Mouse (Mus musculus) liver, embryonic 14.5 days (tissue): ENCODE results near the gene Prnd. TPM values are rescaled to one million over a fixed set of nuclear protein-coding genes. Genes with fewer than 3 reads are reported as not detected.

Experiments
- ATAC-seq: fragments of 200-750 bp; cut with Nextera tagmentation; 2 replicates; pipeline ENCODE4 v1.8.0; 2017; ENCODE audit warnings: moderate number of reproducible peaks, mild to moderate bottlenecking, moderate library complexity; ENCODE audit not compliant: insufficient read depth
- DNase-seq, 3 experiments: peaks; one replicate each; pipeline ENCODE4 v3.0.0-alpha.2; 2012 to 2013; ENCODE audit warnings: low read depth in 3 of 3, low spot score in 3 of 3
- H3K27ac ChIP-seq: fragments of 300-500 bp; sonication (generic); 2 replicates; pipeline ENCODE4 v1.5.1; 2014; ENCODE audit warnings: moderate library complexity, mild to moderate bottlenecking, control low read depth, inconsistent platforms
- H3K27me3 ChIP-seq: fragments of 300-500 bp; sonication (generic); 2 replicates; pipeline ENCODE4 v1.6.1; 2014; ENCODE audit warnings: mild to moderate bottlenecking, low read length, moderate library complexity; ENCODE audit not compliant: control insufficient read depth, insufficient read depth
- H3K36me3 ChIP-seq: fragments of 300-500 bp; sonication (generic); replicated peaks from 2 replicates; pipeline ENCODE4 v1.6.1; 2014; ENCODE audit warnings: low read depth; ENCODE audit not compliant: control insufficient read depth, insufficient read depth
- H3K4me1 ChIP-seq, 2 experiments: fragments of 200-500 bp in 1 of 2; fragments of 300-500 bp in 1 of 2; sonication (generic) in 1 of 2; replicated peaks; 2 replicates each; pipeline ENCODE4 v1.6.1; 2012 to 2014; ENCODE audit warnings: antibody characterized with exemption in 1 of 2, inconsistent platforms in 1 of 2, low read length in 1 of 2; ENCODE audit not compliant: control insufficient read depth in 2 of 2, insufficient read depth in 2 of 2
- H3K4me2 ChIP-seq: fragments of 300-500 bp; sonication (generic); 2 replicates; pipeline ENCODE4 v1.6.1; 2014; ENCODE audit warnings: low read depth, mild to moderate bottlenecking, control low read depth, moderate library complexity
- H3K4me3 ChIP-seq, 2 experiments: fragments of 200-500 bp in 1 of 2; fragments of 300-500 bp in 1 of 2; sonication (generic) in 1 of 2; 2 replicates each; pipeline ENCODE4 v1.5.1; 2012 to 2014; ENCODE audit warnings: low read depth in 2 of 2, low read length in 2 of 2, mild to moderate bottlenecking in 2 of 2, control low read depth in 1 of 2, inconsistent platforms in 1 of 2, moderate library complexity in 1 of 2; ENCODE audit not compliant: insufficient read depth in 1 of 2
- H3K9ac ChIP-seq: fragments of 300-500 bp; sonication (generic); replicated peaks from 2 replicates; pipeline ENCODE4 v1.6.1; 2014; ENCODE audit warnings: mild to moderate bottlenecking, control low read depth, moderate library complexity
- H3K9me3 ChIP-seq: fragments of 300-500 bp; sonication (generic); 2 replicates; pipeline ENCODE4 v1.6.1; 2016; ENCODE audit warnings: low read length, mixed read lengths; ENCODE audit not compliant: control insufficient read depth
- CTCF ChIP-seq: IDR thresholded peaks from 2 replicates; pipeline ENCODE4 v1.5.1; 2016; ENCODE audit warnings: antibody characterized with exemption, low read depth, control low read depth
- EP300 ChIP-seq: IDR thresholded peaks from 2 replicates; pipeline ENCODE4 v1.6.1; 2016; ENCODE audit warnings: antibody characterized with exemption, low read depth
- WGBS: fragments of 180-500 bp; shearing (Covaris S2); extraction: QIAGEN DNeasy Blood & Tissue Kit; methylation state at CpG from one replicate; pipeline ENCODE4 v1.1.7; 2014; ENCODE audit not compliant: insufficient replicate concordance; 5-methylcytosine and 5-hydroxymethylcytosine counted together
- polyA plus RNA-seq, 2 experiments: library from polyadenylated mRNA; depleted of rRNA in 1 of 2; stranded (reverse) in 1 of 2; unstranded in 1 of 2; fragments of >200 nt; fragmentation: Nextera tagmentation in 1 of 2; extraction: Ambion mirVana in 1 of 2; gene quantifications; 2 replicates each; pipeline versions ENCODE4 v1.2.1 to v1.2.3; 2012 to 2014

The Prnd gene
- polyA plus RNA-seq, 2 experiments: 0.11 to 0.16 TPM

DNA sequence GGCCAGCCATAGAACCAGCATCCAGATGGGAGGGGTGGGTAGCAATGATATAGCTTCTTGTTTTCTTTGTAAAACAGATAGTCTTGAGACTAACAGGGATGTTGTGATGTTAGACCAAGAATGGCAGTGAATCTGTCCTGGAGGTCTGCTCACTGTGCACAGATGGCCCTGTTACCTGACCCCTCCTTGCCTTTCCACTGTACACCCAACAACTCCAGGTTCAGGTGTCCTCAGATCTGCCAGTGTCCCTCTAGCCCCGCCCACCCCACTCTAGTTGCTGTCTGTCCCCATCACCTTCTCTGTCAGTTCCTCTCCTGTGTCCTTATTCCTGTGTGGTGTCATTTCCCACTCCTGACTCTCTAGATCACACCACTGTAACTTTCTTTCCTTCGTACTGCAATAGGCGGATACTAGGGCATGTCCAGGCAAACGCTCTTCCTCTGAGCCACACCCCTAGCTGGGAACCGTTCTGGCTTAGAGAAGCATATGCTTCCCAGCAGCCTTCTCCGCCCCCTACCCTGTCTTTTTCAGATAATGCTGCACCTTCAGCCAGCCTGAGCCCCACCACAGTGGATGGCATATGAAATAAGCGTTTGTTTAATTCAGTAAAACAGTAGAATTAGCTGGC is 18.3 kb upstream of the Prnd start:
- H3K36me3 ChIP-seq: no peaks in the 10 kb centered on the region; the same call in 1 of the 2 replicates
- H3K9ac ChIP-seq: no peak overlapping the region
- no peak overlapping the region for H3K4me2 ChIP-seq
- 37% methylated on average over 7 of the region's 7 CpGs for WGBS
- H3K27me3 ChIP-seq: no peaks in the 10 kb centered on the region
- no peaks in the 10 kb centered on the region for H3K9me3 ChIP-seq
- TF ChIP-seq CTCF (no peak), EP300 (no peak)
- peak; percentile 34; the same call in 1 of the 2 replicates for ATAC-seq
- no peak for DNase-seq
- no peak overlapping the region for H3K4me3 ChIP-seq
- peaks cover 0 to 9% of the 10 kb centered on the region in 2 experiments; a peak in 2 of 4 replicates for H3K4me1 ChIP-seq
- H3K27ac ChIP-seq: no peak overlapping the region

GRCm38 (mm10) chr2:131933013-131933412 is 17.6 kb upstream of the Prnd start:
- no peak for TF ChIP-seq EP300
- TF ChIP-seq CTCF: no peak
- Histone ChIP-seq H3K36me3 (no peaks in the 10 kb centered on the region; the same call in 1 of the 2 replicates), H3K4me1 (peaks cover 0 to 9% of the 10 kb centered on the region in 2 experiments; a peak in 2 of 4 replicates), H3K27ac (no peak overlapping the region), H3K4me3 (no peak overlapping the region), H3K4me2 (no peak overlapping the region), H3K27me3 (no peaks in the 10 kb centered on the region), H3K9me3 (no peaks in the 10 kb centered on the region), H3K9ac (no peak overlapping the region)
- DNase-seq: no peak
- no peak for ATAC-seq
- 35% methylated on average over 6 of the region's 6 CpGs for WGBS

DNA sequence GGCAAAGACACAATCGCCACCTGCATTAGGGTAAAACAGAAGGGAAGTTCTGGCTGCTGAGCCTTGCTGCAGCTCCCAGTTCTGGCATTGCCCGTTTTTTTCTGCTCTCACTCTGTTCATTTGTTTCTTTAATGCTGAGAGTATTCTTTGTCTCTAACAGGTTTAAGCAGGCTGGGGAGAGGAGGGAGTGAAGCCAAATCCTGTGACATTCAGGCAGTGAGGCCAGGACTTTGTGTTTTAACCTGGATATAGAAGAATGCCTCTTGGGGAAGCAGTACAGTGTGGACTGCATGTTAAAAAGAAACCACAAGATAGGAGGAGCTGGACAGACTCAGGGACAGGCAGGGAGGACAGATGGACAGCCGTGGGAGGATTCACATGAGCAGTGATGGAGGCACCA is 17.1 kb upstream of the Prnd start:
- H3K27ac ChIP-seq: no peak overlapping the region

DNA sequence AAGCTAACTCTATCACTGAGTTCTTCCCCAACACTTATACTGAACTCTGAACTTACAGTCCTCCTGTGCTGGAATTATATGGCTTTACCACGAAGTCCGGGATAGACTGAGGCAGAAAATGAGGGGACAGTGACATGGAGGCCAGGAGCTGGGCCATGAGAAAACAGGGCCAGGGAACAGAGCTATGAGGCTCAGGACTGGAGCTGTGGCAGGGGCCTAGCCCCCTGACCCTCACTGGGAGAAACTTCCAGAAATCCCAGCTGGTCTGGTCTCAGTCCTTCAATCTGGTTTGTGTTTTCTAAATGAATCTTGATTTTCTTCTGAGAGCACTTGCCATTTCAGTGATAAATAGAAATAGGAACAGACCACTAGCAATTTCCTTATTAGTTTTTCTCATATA is 16.4 kb upstream of the Prnd start:
- H3K9me3 ChIP-seq: no peaks in the 10 kb centered on the region
- no peak overlapping the region for H3K4me2 ChIP-seq
- no peak overlapping the region for H3K27ac ChIP-seq
- whole genome bisulfite sequencing: 90% methylated on average over 2 of the region's 2 CpGs
- TF ChIP-seq EP300 (no peak), CTCF (no peak)
- DNase-seq (no peak), ATAC-seq (no peak)
- peaks cover 0 to 9% of the 10 kb centered on the region in 2 experiments; a peak in 2 of 4 replicates for H3K4me1 ChIP-seq
- H3K9ac ChIP-seq: no peak overlapping the region
- H3K4me3 ChIP-seq: no peak overlapping the region
- no peaks in the 10 kb centered on the region; the same call in 1 of the 2 replicates for H3K36me3 ChIP-seq
- H3K27me3 ChIP-seq: no peaks in the 10 kb centered on the region

More for the DNA sequence above, 17.1 kb upstream of the Prnd start:
- Histone ChIP-seq H3K4me1 (peaks cover 0 to 9% of the 10 kb centered on the region in 2 experiments; a peak in 2 of 4 replicates), H3K4me2 (no peak overlapping the region), H3K9me3 (no peaks in the 10 kb centered on the region), H3K36me3 (no peaks in the 10 kb centered on the region; the same call in 1 of the 2 replicates), H3K27me3 (no peaks in the 10 kb centered on the region), H3K4me3 (no peak overlapping the region), H3K9ac (no peak overlapping the region)
- ATAC-seq (no peak), DNase-seq (no peak)
- TF ChIP-seq EP300 (no peak), CTCF (no peak)
- 54% methylated on average over 3 of the region's 3 CpGs for WGBS

DNA sequence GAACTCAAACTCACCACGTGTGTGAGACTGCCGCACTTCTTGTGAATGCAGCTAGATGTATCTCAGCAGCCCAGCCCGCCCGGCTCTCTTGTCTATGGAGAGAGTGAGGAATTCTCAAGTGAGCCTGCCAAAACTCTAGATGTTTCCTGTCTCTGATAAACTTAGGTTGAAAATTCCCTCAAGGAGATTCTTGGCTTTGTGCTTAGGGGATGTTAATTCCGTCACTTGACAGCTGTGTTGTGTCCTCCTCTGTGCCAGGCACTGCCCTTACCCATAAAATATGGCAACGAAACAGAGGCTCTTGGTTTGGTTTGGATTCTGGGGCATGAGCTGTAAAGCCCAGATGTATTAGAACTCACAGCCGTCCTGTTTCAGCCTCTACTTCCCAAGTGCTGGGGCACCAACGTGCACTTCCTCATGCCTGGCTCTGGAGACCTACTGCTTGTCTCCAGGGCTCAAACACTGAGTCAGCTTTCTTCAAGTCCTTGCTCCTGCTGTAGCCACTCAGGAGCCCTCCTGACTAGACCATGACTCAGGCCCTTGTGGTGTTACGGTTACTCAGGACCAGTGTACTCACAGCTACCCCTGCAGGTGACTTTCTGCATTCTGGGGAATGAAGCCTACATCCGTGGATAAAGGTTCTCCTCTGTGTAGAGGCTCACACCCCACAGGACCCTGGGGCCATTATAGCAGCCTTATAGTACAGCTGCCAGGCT is 15.1 kb upstream of the Prnd start:
- Histone ChIP-seq H3K4me3 (no peak overlapping the region), H3K27me3 (no peaks in the 10 kb centered on the region), H3K9me3 (no peaks in the 10 kb centered on the region), H3K36me3 (no peaks in the 10 kb centered on the region; the same call in 1 of the 2 replicates), H3K27ac (no peak overlapping the region), H3K9ac (no peak overlapping the region), H3K4me2 (no peak overlapping the region), H3K4me1 (peaks cover 10 to 18% of the 10 kb centered on the region in 2 experiments)
- peak; percentile 34 to 45 (median 40) for DNase-seq
- TF ChIP-seq CTCF: peak; percentile 72
- TF ChIP-seq EP300: no peak
- peak; percentile 66 for ATAC-seq
- WGBS: 57% methylated on average over 10 of the region's 10 CpGs
